Mouse (Mus musculus) E14TG2a.4 (cell line): ENCODE results near the gene 4931414P19Rik.

Experiments used
- CTCF ChIP-seq: conservative IDR thresholded peaks from 2 replicates; pipeline ENCODE4 v1.5.1; 2014; ENCODE audit warnings: low read length
- NANOG ChIP-seq: IDR thresholded peaks from 2 replicates; pipeline ENCODE4 v1.6.1; 2014; ENCODE audit warnings: borderline replicate concordance, low read length, mixed read lengths
- POU5F1 ChIP-seq: IDR thresholded peaks from 2 replicates; pipeline ENCODE4 v1.6.1; 2014; ENCODE audit warnings: low read length, borderline replicate concordance

- TF ChIP-seq CTCF (no peak), NANOG (no peak), POU5F1 (no peak)
Measured at GRCm38 (mm10) chr14:54572790-54573736, 32.7 kb downstream of the 4931414P19Rik start.
